Mouse (Mus musculus) stomach, postnatal 0 days (tissue): ENCODE measurements around the gene Zfp385b.

Experiments used
- CTCF ChIP-seq: IDR thresholded peaks from 2 replicates; pipeline ENCODE4 v1.5.1; 2016; ENCODE audit warnings: antibody characterized with exemption, low read depth, mild to moderate bottlenecking, moderate library complexity
- EP300 ChIP-seq: optimal IDR thresholded peaks from 2 replicates; pipeline ENCODE3; 2016; ENCODE audit warnings: antibody characterized with exemption

DNA sequence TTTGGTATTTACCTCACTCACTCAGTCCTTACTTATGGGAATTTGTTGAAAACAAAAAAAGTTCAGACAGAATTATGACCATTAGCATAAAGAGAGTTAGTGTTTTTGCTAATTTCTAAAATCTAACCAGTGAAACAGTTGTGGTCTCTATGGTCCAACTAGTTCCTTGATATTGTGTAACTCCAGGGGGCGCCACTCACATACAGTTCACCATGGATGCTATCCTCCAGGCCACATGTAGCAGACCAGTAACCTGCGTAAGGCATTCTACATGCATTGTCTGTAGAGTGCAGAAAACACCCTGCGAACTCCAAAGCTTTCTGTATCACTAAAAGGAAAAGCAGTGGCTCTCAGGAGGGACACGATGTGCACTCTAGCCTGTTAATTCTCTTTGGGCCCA is 362.8 kb downstream of the Zfp385b start:
- no peak for TF ChIP-seq EP300
- TF ChIP-seq CTCF = peak; percentile 81
